Mouse (Mus musculus) liver (tissue): ENCODE results near the gene Dapk3.
"Not testable (repeated sequence)": the region's sequence is repeated elsewhere in the genome, so short reads cannot be mapped to it uniquely, and the experiment has no call there.

Experiments
- DNase-seq: peaks from one replicate; pipeline ENCODE4 v3.0.0-alpha.2; 2020; ENCODE audit warnings: mixed read lengths

The Dapk3 gene

GRCm38 (mm10) chr10:81201807-81202758, 19.3 kb downstream of the Dapk3 start, which contains the start of gene Nmrk2:
Gene Nmrk2, minus strand, starts transcription at chr10:81202051.
- no peak for DNase-seq

- peak; percentile 78 for DNase-seq
Measured at GRCm38 (mm10) chr10:81202978-81203720, 20.3 kb downstream of the Dapk3 start.

DNA sequence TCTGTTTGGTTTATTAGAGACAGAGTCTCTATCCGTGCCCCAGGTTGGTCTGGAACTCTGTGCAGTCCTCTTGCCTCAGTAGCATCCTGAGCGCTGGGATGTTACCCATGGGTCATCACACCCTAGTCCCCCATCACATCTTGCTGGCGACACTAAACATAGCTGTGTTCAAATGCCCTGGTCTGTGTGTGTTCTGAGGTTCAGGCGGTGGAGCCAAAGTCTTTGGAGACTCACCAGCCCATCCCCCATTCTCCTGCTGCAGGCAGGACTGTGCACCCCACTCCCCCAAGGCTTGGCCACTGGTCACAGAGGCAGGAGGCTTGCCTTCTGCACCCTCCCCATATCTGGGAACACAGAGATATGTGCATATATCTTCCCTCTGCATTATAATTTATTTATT, 21.3 kb downstream of the Dapk3 start:
- DNase-seq = no peak

- DNase-seq = no peak
Measured at GRCm38 (mm10) chr10:81210154-81210553, 27.3 kb downstream of the Dapk3 start.

GRCm38 (mm10) chr10:81216260-81216659, 33.5 kb downstream of the Dapk3 start:
- DNase-seq = no peak

- DNase-seq = no peak
Measured at GRCm38 (mm10) chr10:81216810-81217209, 34.0 kb downstream of the Dapk3 start.

DNA sequence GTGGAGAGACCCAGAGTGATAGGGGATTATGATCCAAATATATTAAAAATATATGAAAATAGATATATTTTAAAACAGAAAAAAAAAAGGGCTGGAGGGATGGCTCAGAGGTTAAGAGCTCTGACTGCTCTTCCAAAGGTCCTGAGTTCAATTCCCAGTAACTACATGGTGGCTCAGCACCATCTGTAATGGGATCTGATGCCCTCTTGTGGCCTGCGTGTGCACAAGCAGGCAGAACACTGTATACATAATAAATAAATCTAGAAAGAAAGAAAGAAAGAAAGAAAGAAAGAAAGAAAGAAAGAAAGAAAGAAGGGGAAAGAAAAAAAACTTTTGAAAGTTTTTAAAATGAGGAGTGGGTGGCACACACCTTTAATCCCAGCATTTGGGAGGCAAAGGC, 34.5 kb downstream of the Dapk3 start:
- DNase-seq = peak; percentile 37

- peak; percentile 77 for DNase-seq
Measured at GRCm38 (mm10) chr10:81217964-81218363, 35.2 kb downstream of the Dapk3 start.

GRCm38 (mm10) chr10:81221402-81222015, 38.7 kb downstream of the Dapk3 start:
- no peak for DNase-seq

GRCm38 (mm10) chr10:81223731-81224130, 40.9 kb downstream of the Dapk3 start:
- not testable (repeated sequence) for DNase-seq

DNA sequence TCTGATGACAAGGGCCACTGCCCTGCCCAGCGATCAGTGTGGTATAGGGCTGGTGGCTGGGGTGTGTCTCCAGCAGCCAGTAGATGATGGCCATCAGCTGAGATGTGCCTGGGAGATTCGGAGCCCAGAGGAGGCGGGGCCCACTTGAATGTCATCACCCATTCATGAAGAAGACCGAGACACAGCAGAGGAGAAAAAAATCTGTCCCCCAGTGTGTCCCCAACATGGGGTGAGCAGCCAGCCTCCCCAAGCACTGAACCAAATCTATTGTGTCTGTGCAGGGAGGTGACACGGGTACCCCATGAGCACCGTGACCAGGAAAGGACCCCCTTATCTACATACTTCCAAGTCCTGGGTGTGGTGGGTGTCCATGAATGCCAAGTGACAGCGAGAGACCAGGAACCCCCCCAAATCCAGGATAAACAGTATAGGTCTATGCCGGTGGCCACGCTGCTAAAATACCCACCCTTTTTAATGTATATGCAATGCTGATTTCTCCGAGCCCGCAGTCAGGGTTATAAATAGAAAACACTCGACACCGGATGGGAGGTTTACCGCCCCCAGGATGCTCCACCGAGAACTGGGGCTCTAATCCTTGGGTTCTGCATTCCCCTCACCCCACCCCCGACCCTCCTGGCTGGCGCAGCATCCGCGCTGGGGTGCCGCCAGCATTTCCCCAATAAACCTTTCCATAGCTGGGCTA, 47.1 kb downstream of the Dapk3 start:
- DNase-seq = no peak

DNA sequence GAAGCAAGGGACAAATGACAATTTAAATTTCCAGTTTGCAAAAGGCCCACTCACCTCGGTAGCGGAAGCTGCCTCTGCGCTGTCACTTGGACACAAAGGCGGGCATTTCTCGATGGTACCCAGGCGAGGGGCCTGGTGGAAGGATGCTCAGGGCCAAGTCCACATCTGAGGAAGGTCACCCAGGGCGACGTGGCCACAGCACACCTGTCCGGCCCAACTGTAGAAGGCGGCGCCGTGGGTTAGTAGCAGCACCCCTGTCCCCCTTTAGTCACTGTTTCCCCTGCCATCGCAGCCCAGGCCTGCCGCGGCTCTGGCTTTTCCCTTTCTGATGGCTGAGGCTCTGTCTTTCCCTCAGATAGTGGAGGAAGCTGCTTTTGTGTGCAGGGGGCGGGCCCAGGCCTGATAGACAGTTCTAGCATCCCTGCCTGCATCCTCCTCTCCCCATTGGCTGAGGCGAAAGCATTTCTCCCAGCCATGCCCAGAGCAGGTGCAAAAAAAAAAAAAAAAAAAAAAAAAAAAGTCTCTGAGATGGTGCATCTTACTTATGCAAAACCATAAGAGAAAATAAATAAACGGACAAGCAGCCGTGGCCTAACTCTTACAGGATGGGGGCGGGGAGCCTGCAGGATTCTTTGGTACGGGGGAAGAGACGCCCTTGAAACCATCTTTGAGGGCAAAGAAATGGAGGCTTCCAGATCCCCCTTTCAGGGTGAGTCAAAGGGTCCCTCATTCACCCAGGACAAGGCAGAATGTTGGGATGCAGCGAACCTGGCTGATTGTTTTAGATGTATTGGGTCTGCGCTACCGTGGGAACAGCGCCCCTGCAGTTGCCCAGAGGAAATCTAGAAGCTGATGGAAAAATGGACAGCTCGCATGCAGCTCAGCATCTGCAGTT, 47.9 kb downstream of the Dapk3 start, which contains the start of gene Atcay:
Gene Atcay (minus strand): TSS at position 396 of the 895 bp plus-strand sequence.
- no peak for DNase-seq

- DNase-seq = no peak
Measured at GRCm38 (mm10) chr10:81231436-81231835, 48.6 kb downstream of the Dapk3 start.

DNA sequence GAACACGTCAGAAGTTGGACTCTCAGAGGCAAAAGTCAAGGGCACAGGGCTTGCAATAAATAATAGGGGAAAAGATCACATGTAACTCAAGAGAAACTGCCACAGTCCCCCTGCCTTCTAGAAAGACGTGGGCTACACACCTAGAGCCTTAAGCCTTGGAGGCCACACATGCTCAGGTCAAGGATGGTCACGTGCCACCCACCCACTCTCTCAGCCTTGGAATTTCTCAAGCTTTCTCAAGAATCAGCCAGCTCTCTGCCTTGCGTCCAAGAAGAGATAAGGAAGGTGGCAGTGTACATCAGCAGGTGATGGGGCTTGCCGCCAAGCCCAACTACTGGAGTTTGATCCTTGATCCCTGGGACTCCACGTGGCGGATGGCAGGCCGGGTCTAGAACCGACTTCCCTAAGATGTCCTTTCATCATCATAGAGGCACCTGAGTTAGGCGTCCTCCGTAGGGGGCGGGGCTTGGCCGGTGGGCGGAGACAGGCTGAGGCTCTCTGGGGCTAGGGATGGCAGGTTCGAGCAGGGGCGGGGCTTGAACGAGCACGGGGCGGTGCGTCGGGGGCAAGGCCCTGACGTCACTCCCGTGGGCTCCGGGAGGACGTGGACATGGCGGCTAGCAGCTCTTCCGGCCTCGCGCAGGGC, 49.9 kb downstream of the Dapk3 start, which contains the start of gene Zfr2:
Gene Zfr2 (plus strand): TSS at position 576 of the 646 bp plus-strand sequence.
- DNase-seq = peak; percentile 94

DNA sequence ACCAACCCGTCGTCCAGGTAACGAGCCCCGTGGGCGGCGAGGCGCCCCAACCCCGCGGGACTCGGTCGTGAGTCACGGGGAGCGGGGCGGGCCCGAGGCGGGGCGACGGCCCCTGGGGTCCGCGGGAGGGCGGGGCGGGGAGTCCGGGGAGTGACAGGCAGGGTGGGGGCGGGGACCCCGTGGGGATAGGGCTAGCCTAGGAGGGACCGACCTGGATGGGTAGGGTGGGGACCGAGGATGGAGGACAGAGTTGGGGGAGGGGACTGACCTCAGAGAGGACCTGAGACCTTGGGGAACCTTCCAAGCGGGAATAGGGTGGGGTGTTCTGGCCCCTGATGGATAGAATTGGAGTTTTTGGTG, 50.4 kb downstream of the Dapk3 start:
- DNase-seq = no peak

DNA sequence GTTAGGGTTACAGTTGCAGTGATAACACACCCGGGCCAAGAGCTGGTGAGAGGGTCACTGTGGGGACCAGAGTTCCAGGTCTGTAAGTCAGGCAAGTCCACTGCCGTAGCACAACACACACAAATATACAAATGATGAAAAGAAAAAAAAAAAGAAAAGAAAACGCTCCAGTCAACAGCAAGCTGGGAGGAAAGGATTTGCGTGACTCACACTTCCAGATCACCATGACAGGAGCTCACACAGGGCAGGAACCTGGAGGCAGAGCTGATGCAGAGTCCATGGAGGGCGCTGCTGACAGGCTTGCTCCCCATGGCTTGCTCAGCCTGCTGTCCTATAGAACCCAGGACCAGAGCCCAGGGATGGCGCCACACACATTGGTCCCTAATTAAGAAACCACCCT, 51.4 kb downstream of the Dapk3 start:
- DNase-seq = no peak

DNA sequence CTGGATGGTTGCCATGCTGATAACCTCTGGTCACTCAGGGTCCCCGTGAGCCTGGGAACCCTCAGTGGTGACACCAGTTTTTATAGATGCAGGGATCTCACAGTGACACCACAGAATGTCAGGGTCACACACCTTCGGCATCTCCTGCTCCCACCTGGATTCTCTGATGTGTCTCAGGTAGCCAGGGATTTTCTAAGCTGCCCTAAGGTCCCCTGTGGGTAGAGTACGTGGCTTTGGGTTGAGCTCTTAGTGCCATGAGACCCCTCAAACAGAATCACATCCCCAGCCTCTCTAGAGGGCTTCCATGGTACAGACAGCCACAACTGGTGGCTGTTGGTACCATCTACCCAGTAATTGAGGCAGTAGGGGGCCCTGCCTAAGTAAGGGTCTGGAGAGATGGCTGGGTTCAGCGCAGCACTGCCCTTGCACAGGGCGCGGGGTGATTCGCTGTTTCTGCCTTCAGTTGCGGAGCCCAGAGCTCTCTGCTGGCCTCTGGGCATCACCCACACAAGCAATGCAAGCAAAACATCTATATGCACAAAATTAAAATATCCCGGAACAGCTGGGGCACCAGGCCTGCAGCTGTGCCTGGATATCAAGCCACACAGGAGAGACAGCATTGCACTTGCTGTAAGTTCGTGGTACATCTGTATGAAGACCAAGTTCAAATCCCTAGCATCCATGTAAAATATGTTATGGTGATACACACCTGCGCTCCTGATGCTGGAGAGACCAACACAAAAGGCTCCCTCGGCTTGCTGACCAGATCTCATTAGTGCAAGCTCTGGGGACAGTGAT, 53.9 kb downstream of the Dapk3 start:
- DNase-seq = no peak

- DNase-seq = no peak
Measured at GRCm38 (mm10) chr10:81238618-81239017, 55.8 kb downstream of the Dapk3 start.

- DNase-seq = peak; percentile 62
Measured at GRCm38 (mm10) chr10:81240876-81241275, 58.1 kb downstream of the Dapk3 start.

DNA sequence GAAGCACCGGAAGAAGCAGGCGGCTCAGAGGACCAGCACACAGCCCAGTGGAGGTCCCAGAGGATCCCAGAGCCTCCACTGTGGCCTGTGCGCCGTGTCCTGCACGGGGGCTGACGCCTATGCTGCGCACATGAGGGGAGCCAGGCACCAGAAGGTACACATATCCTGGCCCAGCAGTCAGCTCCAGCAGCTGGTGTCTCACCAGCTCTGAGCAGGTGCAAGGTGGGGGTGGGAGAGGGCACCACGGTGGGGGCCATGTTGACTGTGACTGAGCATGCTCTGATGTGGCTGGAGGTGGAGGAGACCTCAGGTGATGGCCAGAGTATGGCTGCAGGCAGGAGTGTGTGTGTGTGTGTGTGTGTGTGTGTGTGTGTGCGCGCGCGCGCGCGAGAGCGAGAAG, 59.2 kb downstream of the Dapk3 start:
- no peak for DNase-seq
